Mouse (Mus musculus) urinary bladder, postnatal 10 days (tissue): ENCODE measurements around the gene Etv6.
A peak's percentile ranks its signal among the peaks of the same experiment; 100 is the strongest.
"Not testable (repeated sequence)": the region's sequence is repeated elsewhere in the genome, so short reads cannot be mapped to it uniquely, and the experiment has no call there.

Experiments used
- DNase-seq: peaks from one replicate; pipeline ENCODE4 v3.0.0; 2022; ENCODE audit warnings: low spot score

Etv6 gene

DNA sequence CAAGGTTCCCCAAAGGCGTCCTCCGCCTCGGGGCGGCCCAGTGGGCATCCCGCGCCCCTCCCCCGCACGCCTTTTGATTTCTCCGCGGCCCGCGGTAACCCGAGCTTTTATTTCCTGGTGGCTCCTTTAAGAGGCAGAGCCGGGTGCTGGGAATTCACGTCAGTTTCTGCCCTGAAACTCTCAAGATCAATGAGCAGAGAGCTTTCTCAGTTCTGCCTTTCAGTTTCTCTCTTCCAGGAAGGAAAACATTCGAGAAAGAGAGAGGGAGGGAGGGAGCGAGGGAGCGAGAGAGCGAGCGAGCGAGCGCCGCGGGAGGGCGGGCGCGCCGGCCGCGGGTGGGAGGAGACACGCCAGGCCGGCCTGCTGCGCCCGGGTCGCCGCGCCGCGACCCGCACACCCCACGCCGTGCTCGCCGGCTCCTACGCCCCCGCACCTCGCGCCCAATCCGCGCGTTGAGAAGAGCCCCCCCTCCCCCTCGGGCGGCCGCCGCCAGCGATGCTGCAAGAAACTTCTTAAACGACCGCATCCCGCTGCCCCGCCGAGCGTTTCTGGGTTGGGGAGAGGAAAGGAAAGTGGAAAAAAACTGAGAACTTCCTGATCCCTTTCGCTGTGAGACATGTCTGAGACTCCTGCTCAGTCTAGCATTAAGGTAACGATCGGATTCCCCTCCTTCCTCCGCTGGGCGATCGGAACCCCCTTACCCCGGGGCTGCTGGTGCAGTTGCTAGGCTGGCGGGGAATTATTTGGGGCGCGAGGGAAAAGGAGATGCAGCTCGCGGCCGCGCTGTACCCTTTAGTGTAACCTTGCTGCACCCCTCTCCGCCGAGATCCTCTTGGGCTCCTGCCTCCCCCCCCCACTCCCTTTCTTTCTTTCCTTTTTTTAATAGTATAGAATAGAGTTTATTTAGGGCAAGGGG, at the start of gene Etv6:
Etv6 (plus strand) TSS at position 211 of the 916 bp plus-strand sequence.
- DNase-seq, result peak; percentile 52

GRCm38 (mm10) chr6:133986161-133986560, 49.3 kb upstream of the Etv6 start:
- no peak for DNase-seq

GRCm38 (mm10) chr6:133987068-133987591, 48.4 kb upstream of the Etv6 start:
- no peak for DNase-seq

- DNase-seq, result no peak
Observed at GRCm38 (mm10) chr6:133988011-133988410, 47.5 kb upstream of the Etv6 start.

GRCm38 (mm10) chr6:133997461-133997860, 38.0 kb upstream of the Etv6 start:
- DNase-seq, result no peak

DNA sequence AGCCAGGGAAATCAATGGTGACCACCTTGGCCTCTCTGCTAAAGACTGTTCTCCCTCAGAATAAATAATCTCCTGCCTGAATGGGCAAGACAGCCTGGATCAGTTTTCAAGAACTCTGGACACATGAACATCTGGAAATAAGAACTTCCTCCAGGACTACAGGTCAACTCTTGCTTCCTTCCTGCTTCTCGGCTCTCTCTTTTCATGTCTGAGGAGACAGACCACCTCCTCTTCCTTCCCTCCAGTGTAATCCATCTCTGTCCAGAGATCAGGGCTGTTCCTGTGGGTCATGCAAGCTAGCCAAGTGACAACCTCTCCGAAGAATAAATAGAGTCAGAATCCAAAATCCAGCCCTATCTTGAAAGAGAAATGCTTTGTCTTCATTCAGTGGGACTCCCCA, 37.6 kb upstream of the Etv6 start:
- DNase-seq, result no peak

DNA sequence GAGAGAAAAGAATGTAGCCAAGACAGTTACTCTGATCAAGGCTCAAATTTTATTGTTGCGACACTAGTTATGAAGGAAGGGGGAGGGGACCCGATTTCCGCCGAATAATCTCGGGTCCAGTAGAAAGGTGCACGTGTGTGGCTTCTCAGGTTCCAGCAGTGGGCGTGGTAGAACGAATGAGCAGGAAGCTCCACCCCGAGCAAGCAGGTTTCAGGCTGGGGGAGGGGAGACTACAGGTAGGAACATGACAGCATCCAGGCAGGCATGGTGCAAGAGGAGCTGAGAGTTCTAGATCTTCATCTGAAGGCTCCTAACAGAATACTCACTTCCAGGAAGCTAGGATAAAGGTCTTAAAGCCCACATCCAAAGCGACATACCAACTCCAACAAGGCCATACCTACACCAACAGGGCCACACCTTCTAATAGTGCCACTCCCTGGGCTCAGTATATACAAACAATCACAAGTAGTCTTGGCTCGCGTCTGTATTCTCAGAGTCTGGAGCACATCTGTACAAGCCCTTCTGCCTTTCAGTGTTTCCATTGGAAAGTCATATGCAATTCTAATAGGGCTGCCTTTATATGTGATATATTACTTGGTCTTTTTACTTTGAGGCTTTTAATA, 20.9 kb upstream of the Etv6 start:
- not testable (repeated sequence) for DNase-seq

DNA sequence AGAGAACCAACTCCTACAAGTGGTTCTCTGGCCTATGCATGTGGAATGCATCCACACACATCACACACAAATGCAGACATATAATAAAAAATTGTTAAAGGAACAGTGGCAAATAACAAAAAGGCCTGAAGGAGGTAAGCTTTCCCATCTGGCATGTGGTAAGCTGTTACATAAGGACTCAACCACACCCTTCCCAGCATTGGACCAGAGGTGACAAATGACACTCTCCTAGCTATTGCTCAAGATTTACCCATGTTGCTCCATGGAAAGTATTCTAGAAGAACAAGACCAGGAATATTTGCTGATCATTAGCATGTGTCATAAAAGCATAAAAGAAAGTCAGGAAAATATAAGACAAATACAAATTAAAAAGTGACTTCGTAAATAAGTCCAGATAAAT, 16.7 kb upstream of the Etv6 start:
- DNase-seq, result no peak

DNA sequence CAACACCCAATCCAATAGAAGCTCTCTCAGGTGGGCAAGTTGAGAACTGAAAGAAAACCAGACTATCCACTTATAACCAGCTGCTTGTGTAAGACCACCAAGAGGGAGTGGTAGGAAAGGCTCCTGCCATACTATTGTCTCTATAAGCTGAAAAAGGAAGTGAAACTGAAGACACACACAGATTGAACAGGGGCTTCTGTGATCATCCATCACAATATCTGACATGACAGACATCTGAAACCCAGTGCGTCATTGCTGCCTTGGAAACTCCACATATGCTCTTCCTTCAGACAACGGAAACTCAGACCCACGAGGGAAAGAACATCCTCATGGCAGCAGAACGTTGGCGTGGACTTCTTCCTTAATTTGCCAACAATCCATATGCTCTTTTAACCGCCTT, 14.7 kb upstream of the Etv6 start:
- DNase-seq, result no peak

DNA sequence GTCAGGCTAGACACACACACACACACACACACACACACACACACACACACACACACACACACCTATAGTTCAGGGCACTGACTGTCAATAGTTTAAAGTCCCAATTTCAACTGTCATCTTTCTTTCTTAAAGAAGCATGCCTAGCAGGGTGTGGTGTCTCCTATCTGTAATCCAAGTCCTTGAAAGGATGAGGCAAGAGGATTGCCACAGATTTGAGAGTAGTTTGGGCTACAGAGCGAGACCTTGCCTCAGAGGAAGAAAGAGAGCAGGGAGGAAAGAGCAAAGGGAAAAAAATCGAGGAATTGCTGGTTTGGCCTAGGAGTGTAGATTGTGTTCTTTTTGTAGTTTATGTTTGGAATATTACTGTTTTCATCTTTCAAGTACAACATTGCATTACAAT, 9.2 kb upstream of the Etv6 start:
- DNase-seq, result no peak

DNA sequence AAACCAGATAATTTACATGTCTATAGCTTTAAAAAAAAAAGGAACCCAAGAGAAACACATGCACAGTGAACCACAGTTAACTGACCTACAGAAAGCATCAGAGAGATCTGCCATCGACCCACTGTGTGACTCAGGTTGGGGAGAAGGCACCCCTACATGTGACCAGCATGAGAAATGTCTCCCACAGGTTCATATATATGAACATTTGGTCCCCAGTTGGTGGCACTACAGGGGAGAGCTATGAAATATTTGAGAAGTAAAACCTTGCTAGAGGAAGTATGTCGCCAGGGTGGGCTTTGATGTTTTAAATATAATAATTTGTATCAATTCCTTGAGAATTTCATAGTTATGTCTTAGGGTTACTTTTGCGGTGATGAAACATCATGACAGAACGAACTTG, 8.5 kb upstream of the Etv6 start:
- no peak for DNase-seq

DNA sequence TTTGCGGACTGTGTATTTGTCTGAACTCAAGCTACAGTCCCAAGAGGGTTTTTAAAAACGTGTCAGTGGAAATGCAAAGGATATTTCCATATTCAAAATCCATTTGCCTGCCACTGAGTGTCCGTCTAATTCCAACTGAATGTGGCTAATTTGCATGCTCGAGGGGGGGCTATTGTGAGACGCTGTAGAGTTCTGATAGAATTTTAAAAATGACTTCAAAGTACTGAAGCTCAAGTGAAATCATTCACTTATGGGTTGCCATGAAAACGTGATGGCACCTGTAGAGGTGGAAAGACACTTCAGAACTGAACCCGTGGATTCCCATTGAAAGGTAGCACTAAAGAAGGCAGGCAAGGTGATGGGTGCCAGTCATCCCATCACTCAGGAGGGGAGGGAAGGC, 3.0 kb upstream of the Etv6 start:
- no peak for DNase-seq

DNA sequence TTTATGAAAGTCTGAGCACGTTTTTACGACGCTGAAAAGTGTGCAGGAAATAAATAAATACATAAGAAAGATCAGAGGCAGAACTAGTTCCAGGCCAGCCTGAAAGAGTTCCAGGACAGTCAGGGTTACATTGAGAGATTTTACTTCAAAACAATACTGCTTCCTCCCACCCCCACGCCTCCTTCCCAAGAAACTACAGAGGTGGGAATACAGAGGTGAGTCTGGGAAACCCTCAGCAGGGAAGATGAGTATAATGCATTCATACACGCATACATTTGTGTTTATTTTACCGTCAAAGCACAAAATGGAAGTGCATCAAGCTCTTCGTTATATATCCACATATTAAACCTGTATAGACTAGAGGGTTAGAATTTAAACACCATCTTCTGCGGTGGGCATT, 1.1 kb upstream of the Etv6 start:
- DNase-seq, result no peak

DNA sequence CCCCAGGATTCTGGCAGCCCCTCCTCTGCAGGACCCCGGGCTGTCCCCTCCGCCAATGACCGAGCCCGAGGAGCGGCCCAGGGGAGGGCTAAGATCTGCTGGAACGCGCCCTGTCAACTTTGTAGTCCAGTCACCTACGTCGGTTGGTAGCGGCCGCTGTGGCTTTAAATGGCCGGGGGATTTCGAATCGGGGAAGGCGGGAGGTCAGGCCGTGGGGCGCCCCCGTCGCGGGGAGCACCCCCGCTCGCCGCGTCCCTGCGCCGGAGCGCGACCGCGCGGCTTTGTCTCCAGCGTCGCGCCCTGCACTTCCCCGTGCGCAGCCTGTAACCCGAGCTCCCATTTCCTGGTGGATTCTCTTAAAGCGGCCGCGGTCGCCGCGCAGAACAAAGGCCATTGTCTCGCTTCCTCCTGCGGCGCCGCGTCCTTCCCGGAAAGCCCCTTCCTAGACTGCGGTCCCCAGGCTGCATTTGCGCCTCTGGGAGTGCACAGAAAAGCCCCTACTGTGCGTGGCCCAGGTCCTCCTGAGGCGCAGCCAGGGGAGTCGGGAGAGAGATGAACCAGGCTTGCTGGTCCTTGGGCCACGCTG, 503 bp upstream of the Etv6 start:
- peak; percentile 35 for DNase-seq

DNA sequence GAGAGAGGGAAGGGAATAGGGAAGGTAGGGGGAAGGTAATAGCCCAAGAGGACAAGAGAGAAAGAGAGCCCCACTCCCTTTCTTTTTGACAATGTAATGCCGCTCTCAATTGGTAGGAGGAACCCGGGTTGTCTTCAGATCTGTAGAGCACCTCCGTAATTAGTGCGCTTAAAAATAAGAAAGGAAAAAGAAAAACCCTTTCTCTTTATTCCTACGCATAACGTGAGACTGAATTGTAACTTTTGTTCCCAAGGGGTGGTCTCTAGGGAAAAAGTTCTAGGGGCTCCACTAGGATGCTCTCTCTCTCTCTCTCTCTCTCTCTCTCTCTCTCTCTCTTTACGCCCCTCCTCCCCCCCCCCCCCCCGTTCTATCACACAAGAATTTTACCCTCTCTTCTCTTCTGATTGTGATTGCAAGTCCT, 1.0 kb downstream of the Etv6 start:
- no peak for DNase-seq

DNA sequence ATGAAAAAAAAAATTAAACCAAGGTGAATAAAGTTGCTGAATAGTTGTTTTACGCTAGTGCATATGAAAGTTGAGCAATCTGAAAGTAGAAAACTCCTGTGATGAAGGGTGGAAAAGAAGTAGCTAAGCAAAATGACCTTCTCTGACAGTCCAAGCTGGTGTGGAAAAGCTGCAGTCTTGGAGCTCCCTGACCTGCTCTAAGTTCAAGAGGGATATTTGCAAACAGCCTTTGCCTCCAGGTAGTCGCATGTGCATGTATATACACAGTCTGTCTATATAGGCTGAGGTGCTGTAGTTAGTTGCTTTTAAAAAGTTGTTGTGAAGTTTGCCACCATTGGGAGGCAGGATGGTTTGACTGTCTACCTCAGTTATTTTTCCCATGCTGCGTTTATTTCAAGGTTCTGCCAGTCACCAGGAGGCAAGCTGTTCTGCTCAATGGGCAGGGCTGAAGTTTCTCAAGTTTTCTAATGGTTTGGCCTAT, 1.5 kb downstream of the Etv6 start:
- no peak for DNase-seq

DNA sequence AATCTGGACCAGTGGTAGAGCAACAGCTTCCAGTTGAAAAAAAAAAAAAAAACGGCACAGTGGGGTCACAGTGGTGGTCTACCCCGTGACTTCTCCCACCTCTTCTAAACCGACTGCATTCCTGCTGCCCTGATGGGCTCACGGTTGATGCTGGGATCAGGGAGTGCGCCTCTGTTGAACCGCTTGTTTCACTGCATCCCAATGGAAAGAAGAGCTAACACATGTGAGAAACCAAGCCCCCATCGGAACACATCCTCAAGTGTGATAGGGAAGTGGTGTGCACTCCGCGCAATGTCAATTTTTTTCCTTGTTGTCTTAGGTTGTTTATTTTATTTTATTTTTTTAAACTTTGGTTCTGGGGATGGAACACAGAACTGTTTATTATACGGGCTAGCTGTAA, 2.5 kb downstream of the Etv6 start:
- DNase-seq, result no peak

GRCm38 (mm10) chr6:134038881-134039280, 3.4 kb downstream of the Etv6 start:
- DNase-seq, result no peak

DNA sequence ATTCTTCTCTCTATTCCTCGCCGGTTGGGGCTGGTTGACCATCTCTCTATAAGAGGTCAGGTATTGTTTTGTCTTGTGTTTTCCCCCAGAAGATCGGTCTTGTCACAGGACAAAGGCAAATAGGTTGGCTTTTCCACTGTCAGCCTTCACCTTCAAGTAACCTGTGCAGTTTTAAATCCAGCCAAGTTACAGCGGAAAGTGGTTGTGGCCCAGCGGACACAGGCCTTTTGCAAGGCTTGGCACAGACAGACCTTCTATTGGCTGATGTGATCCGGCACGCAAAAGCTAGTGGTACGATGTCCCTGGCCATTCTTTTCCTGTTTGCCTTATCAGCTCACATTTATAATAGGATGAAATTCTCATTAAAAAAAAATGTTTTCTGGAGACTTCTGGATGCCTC, 3.9 kb downstream of the Etv6 start:
- no peak for DNase-seq

DNA sequence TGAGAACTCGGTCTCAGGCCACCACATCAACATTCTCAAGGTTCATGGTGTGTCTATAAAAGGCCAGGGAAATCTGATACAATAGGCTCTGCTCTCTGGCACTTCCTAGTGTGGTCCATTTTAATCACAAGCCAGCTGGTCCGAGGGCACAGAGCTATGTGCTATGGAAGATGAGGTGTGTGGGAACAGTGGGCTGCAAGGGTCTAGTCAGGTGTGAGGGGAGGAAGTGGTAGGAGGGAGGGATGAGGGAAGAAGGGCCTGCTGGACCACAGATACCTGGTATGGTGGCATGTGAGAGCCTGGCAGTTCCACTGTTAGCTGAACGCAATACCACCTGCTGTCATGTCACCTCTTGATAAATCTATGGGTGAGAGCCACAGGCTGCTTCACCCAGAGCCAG, 4.8 kb downstream of the Etv6 start:
- DNase-seq, result no peak

DNA sequence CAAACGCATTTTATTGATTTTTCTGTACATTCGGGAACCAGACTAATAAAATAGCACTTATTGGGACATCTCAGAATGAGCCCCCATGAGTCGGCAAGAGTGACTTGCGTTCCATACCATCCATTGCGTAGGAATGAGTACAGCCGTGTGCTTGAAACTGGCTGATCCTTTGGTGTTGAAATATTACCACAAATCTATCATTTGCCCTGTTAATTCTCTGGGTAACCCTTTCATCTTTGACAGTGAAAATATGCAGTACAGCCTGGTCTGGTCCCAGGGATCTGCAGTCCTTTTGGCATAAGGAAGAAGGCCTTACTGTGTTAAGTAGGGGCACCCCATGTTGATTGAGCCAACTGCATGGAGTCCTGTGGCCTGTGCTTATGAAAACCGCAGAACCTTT, 5.8 kb downstream of the Etv6 start:
- DNase-seq, result no peak

GRCm38 (mm10) chr6:134041916-134042315, 6.4 kb downstream of the Etv6 start:
- no peak for DNase-seq

- DNase-seq, result no peak
Observed at GRCm38 (mm10) chr6:134043545-134043944, 8.0 kb downstream of the Etv6 start.
